ENCODE assay signal across 10 mouse cellular contexts in the genomic region with DNA sequence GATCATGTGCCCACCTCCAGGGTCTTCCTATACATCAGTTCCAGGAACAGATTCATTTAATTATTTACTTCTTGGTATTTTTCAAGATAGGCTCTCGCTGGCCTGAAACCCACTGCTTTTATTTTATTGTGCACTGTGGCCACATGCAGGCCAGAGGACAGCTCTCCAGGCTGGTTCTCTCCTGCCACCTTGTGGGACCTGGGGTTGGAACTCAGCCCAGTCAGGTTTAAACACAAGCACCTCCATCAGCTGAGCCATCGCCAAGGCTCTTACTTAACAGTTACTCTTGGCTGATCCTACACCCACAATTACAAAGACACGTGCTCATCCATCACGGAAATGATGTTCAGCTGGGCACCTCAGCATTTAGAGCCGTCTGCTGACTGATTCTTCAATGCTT. TPM values are rescaled to one million over a fixed set of nuclear protein-coding genes. Genes with fewer than 3 reads are reported as not detected.
DNase-seq lines count a peak whose midpoint lies in the region; ATAC-seq and TF ChIP-seq lines count a peak whose summit lies in the region.
"Had no signal": no experiment of that assay in that cellular context is flagged by ENCODE, and none has a peak within 500 bp of the region (broad histone marks: within the 10 kb centered on the region; RNA-seq: fewer than 3 reads in every experiment).

No protein-coding gene starts in this region.

- WGBS in kidney, adult 2 months, result 27% methylated on average over 5 of the region's 5 CpGs
- 49% methylated on average over 5 of the region's 5 CpGs for WGBS in kidney, embryonic 16.5 days
- 34% methylated on average over 5 of the region's 5 CpGs for WGBS in lung, embryonic 16.5 days

- peak; percentile 85 for TF ChIP-seq CTCF in kidney, adult 2 months (conservative IDR thresholded peaks at IDR 0.05; ENCODE audit: insufficient read depth, insufficient read length, low read depth, low read length)

- H3K36me3 ChIP-seq in kidney, adult 2 months (ENCODE audit: control insufficient read depth, insufficient read depth, low read length), result no peaks in the 10 kb centered on the region
- H3K36me3 ChIP-seq in kidney, embryonic 16.5 days (ENCODE audit: insufficient read depth, low read length), result no peaks in the 10 kb centered on the region
- no peaks in the 10 kb centered on the region for H3K36me3 ChIP-seq in lung, embryonic 16.5 days (ENCODE audit: control insufficient read depth, insufficient read depth, low read length)
- H3K36me3 ChIP-seq: limb, embryonic 13.5 days had no signal

- peaks cover 9% of the 10 kb centered on the region; the same call in 1 of the 2 replicates for H3K4me1 ChIP-seq in kidney, adult 2 months (ENCODE audit: control insufficient read depth, insufficient read depth, low read length)
- H3K4me1 ChIP-seq in kidney, embryonic 16.5 days (ENCODE audit: insufficient read depth, low read length), result no peaks in the 10 kb centered on the region
- H3K4me1 ChIP-seq in lung, embryonic 16.5 days (replicated peaks; ENCODE audit: control insufficient read depth, insufficient read depth, low read length), result peaks cover 21% of the 10 kb centered on the region

- no peak overlapping the region for H3K27ac ChIP-seq in kidney, adult 2 months (ENCODE audit: insufficient read depth, low read depth, low read length)
- no peak overlapping the region for H3K27ac ChIP-seq in kidney, embryonic 16.5 days (ENCODE audit: low read length)
- H3K27ac ChIP-seq in lung, embryonic 16.5 days (ENCODE audit: low read length), result peak overlapping the region; percentile 34
- H3K27ac ChIP-seq: limb, embryonic 13.5 days had no signal

- no peaks in the 10 kb centered on the region for H3K9me3 ChIP-seq in kidney, embryonic 16.5 days (ENCODE audit: low read length)
- H3K9me3 ChIP-seq in lung, embryonic 16.5 days (ENCODE audit: control insufficient read depth, low read length), result no peaks in the 10 kb centered on the region
- H3K9me3 ChIP-seq: limb, embryonic 13.5 days had no signal

- no peak overlapping the region for H3K4me2 ChIP-seq in kidney, embryonic 16.5 days (replicated peaks; ENCODE audit: low read depth, low read length)
- H3K4me2 ChIP-seq in lung, embryonic 16.5 days (ENCODE audit: low read depth, low read length), result no peak overlapping the region
- H3K4me2 ChIP-seq: limb, embryonic 13.5 days had no signal

- H3K9ac ChIP-seq in kidney, embryonic 16.5 days (replicated peaks; ENCODE audit: low read length), result no peak overlapping the region
- H3K9ac ChIP-seq in lung, embryonic 16.5 days (ENCODE audit: low read length), result no peak overlapping the region
- H3K9ac ChIP-seq: limb, embryonic 13.5 days had no signal

- no peak for ATAC-seq in kidney, embryonic 16.5 days (ENCODE audit: low FRiP score, low TSS enrichment)
- no peak for ATAC-seq in lung, embryonic 16.5 days (ENCODE audit: low read depth)

- TF ChIP-seq POLR2A in kidney, adult 2 months (IDR thresholded peaks at IDR 0.05; ENCODE audit: low read depth, low read length), result no peak

- peak; percentile 91 for DNase-seq in kidney, adult 2 months
- DNase-seq in adrenal gland, adult 2 months, result peak; percentile 63
- DNase-seq in embryo, embryonic 9.5 days (ENCODE audit: extremely low spot score), result peak; percentile 24
- no peak for DNase-seq in frontal cortex, postnatal 10 days (ENCODE audit: low spot score in 2 of 2)
- DNase-seq in frontal cortex, postnatal 14 days (ENCODE audit: low spot score in 2 of 2), result no peak
- DNase-seq in spleen, adult 12 weeks (ENCODE audit: low spot score), result no peak

- H3K27me3 ChIP-seq in kidney, adult 2 months (replicated peaks; ENCODE audit: control insufficient read depth, insufficient read depth, low read length), result no peaks in the 10 kb centered on the region
- no peaks in the 10 kb centered on the region for H3K27me3 ChIP-seq in kidney, embryonic 16.5 days (ENCODE audit: insufficient read depth, low read length)
- no peaks in the 10 kb centered on the region for H3K27me3 ChIP-seq in lung, embryonic 16.5 days (ENCODE audit: control insufficient read depth, insufficient read depth, low read depth, low read length)
- H3K27me3 ChIP-seq: limb, embryonic 13.5 days had no signal

- H3K4me3 ChIP-seq in kidney, adult 2 months (ENCODE audit: insufficient read depth, low read depth, low read length), result no peak overlapping the region
- no peak overlapping the region for H3K4me3 ChIP-seq in kidney, embryonic 16.5 days (ENCODE audit: low read length)
- no peak overlapping the region for H3K4me3 ChIP-seq in lung, embryonic 16.5 days (ENCODE audit: low read length)
- H3K4me3 ChIP-seq: limb, embryonic 13.5 days had no signal

RNA-seq across cellular contexts. Expression of a gene that starts 13.6 kb away (rescaled TPM):
- polyA plus RNA-seq in kidney, adult 2 months (2012; rRNA removed), result 0.11 and 0.15 TPM in 2 replicates
- polyA plus RNA-seq in kidney, embryonic 16.5 days (2015; fragmentation: Nextera tagmentation; extraction: Ambion mirVana), result 0.19 TPM in 1 of 2 replicates, not detected in the other
- total RNA-seq in adrenal gland, adult 2 months (2021), result under 1 TPM in 1 of 2 experiments, not detected in 1; 0.63 TPM
- polyA plus RNA-seq in adrenal gland, adult 2 months (2012; rRNA removed), result 0.13 and 0.16 TPM in 2 replicates
- polyA plus RNA-seq in lung, embryonic 16.5 days (2015; fragmentation: Nextera tagmentation; extraction: Ambion mirVana), result not detected in 2 replicates
- polyA plus RNA-seq: stomach, embryonic 16.5 days had no signal

RNA-seq across cellular contexts. Expression of a gene that starts 17.2 kb away (rescaled TPM):
- 370 and 430 TPM in 2 replicates for polyA plus RNA-seq in kidney, adult 2 months (2012; rRNA removed)
- polyA plus RNA-seq in kidney, embryonic 16.5 days (2015; fragmentation: Nextera tagmentation; extraction: Ambion mirVana), result 15.5 and 19.0 TPM in 2 replicates
- total RNA-seq in adrenal gland, adult 2 months (2021), result 100 to 1,000 TPM; 117 to 142 TPM
- polyA plus RNA-seq in adrenal gland, adult 2 months (2012; rRNA removed), result 69.8 and 78.4 TPM in 2 replicates
- 14.6 and 19.2 TPM in 2 replicates for polyA plus RNA-seq in lung, embryonic 16.5 days (2015; fragmentation: Nextera tagmentation; extraction: Ambion mirVana)

RNA-seq across cellular contexts. Expression of a gene that starts 31.8 kb away (rescaled TPM):
- polyA plus RNA-seq in kidney, adult 2 months (2012; rRNA removed), result 16.5 and 16.6 TPM in 2 replicates
- 0.60 and 0.94 TPM in 2 replicates for polyA plus RNA-seq in kidney, embryonic 16.5 days (2015; fragmentation: Nextera tagmentation; extraction: Ambion mirVana)
- total RNA-seq in adrenal gland, adult 2 months (2021), result under 1 TPM; 0.45 to 0.52 TPM
- 0.16 TPM in 1 of 2 replicates, not detected in the other for polyA plus RNA-seq in adrenal gland, adult 2 months (2012; rRNA removed)
- 0.16 and 0.29 TPM in 2 replicates for polyA plus RNA-seq in lung, embryonic 16.5 days (2015; fragmentation: Nextera tagmentation; extraction: Ambion mirVana)

RNA-seq across cellular contexts. Expression of a gene that starts 31.9 kb away (rescaled TPM):
- polyA plus RNA-seq in kidney, adult 2 months (2012; rRNA removed), result 74.0 and 96.6 TPM in 2 replicates
- polyA plus RNA-seq in kidney, embryonic 16.5 days (2015; fragmentation: Nextera tagmentation; extraction: Ambion mirVana), result 0.41 and 0.60 TPM in 2 replicates
- 1 to 10 TPM in 1 of 2 experiments, under 1 TPM in 1; 0.78 to 3.6 TPM for total RNA-seq in adrenal gland, adult 2 months (2021)
- not detected in 2 replicates for polyA plus RNA-seq in adrenal gland, adult 2 months (2012; rRNA removed)
- polyA plus RNA-seq in lung, embryonic 16.5 days (2015; fragmentation: Nextera tagmentation; extraction: Ambion mirVana), result not detected in 2 replicates
- polyA plus RNA-seq: stomach, embryonic 16.5 days had no signal

RNA-seq across cellular contexts. Expression of a gene that starts 40.5 kb away (rescaled TPM):
- polyA plus RNA-seq in kidney, adult 2 months (2012; rRNA removed), result 0.14 TPM in 1 of 2 replicates, not detected in the other
- polyA plus RNA-seq in kidney, embryonic 16.5 days (2015; fragmentation: Nextera tagmentation; extraction: Ambion mirVana), result not detected in 2 replicates
- total RNA-seq in adrenal gland, adult 2 months (2021), result not detected
- not detected in 2 replicates for polyA plus RNA-seq in adrenal gland, adult 2 months (2012; rRNA removed)
- not detected in 2 replicates for polyA plus RNA-seq in lung, embryonic 16.5 days (2015; fragmentation: Nextera tagmentation; extraction: Ambion mirVana)
- polyA plus RNA-seq: limb, embryonic 13.5 days had no signal

Comparison
In these comparisons a context has a peak if more than half of its experiments do, and no peak if none do; other contexts are left out.
1. DNase-seq: peak in kidney, adult 2 months (single experiment), adrenal gland, adult 2 months (single experiment) and embryo, embryonic 9.5 days (single experiment); none in frontal cortex, postnatal 10 days (0 of 2), frontal cortex, postnatal 14 days (0 of 2) and spleen, adult 12 weeks (single experiment).